Mouse (Mus musculus) ES-Bruce4 (cell line): ENCODE measurements at regions not wholly inside any gene's neighbourhood (a gene's known extent, or its start where the extent isn't known, plus 50 kb on each side); places are given as distances from the start of the nearest gene placed in this dataset.

Experiments
- CTCF ChIP-seq: IDR thresholded peaks from one replicate; pipeline ENCODE4 v1.8.1; 2011; ENCODE audit warnings: low read depth, low read length
- POLR2A ChIP-seq: IDR thresholded peaks from one replicate; pipeline ENCODE4 v1.8.1; 2011; ENCODE audit warnings: low read length; ENCODE audit not compliant: insufficient read depth

- TF ChIP-seq CTCF (no peak), POLR2A (no peak)
These were observed 113.5 kb upstream of the Lemd2 start for GRCm38 (mm10) chr17:27317576-27318277.
